Mouse (Mus musculus): ENCODE measurements around the gene Rnf212b. TPM values are rescaled to one million over a fixed set of nuclear protein-coding genes. Genes with fewer than 3 reads are reported as not detected.
A peak's percentile ranks its signal among the peaks of the same experiment; 100 is the strongest.

The Rnf212b gene
- polyA plus RNA-seq, 1 experiment from 2014 or later, result not detected

DNA sequence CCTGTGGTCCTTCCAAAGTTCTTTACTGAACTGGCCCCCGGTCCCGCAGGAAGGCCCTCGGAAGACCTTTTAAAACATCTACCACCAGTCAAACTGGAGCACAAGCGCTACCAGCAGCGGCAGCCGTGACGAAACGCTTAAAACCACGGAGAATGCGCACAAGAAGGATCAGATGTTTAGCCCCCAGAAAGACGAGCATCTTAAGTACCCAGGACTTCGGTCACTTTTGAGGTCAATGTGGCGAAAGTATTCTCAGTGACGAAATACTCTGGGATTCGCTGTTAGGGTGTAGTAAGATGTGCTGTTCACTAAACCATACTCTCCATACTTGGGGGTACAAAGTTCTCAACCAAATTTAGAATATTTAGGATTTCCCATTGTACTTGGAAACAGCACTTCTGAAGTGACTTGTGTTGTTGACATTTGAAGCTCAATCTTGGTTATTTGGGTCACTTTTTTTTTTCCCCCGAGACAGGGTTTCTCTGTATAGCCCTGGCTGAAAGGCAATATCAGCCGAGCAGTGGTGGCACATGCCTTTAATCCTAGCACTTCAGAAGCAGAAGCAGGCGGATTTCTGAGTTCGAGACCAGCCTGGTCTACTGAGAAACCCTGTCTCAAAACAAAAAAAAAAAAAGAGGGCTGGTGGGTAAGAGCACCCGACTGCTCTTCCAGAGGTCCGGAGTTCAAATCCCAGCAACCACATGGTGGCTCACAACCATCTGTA is 50.5 kb downstream of the Rnf212b start:
- Histone ChIP-seq H3K36me3 (no peaks in the 10 kb centered on the region), H3K9ac (peak overlapping the region; percentile 96), H3K27me3 (no peaks in the 10 kb centered on the region), H3K9me3 (no peaks in the 10 kb centered on the region), H3K4me2 (peak overlapping the region; percentile 74), H3K27ac (peak overlapping the region; percentile 85), H3K4me1 (replicated peaks) (peaks cover 12% of the 10 kb centered on the region), H3K4me3 (peak overlapping the region; percentile 96)
- ATAC-seq (ENCODE audit: low FRiP score), result peak; percentile 37
- WGBS, result 17% methylated on average over 21 of the region's 21 CpGs

- H3K27ac ChIP-seq, result no peak overlapping the region
- H3K9ac ChIP-seq, result no peak overlapping the region
- H3K27me3 ChIP-seq, result no peaks in the 10 kb centered on the region
- H3K36me3 ChIP-seq, result no peaks in the 10 kb centered on the region
- H3K4me3 ChIP-seq, result no peak overlapping the region
- ATAC-seq (ENCODE audit: low FRiP score), result no peak
- no peak overlapping the region for H3K4me2 ChIP-seq
- H3K4me1 ChIP-seq (replicated peaks), result peaks cover 12% of the 10 kb centered on the region
- 84% methylated on average over 5 of the region's 5 CpGs for WGBS
- no peaks in the 10 kb centered on the region for H3K9me3 ChIP-seq
Measured at GRCm38 (mm10) chr14:54865626-54866025, 51.7 kb downstream of the Rnf212b start.

DNA sequence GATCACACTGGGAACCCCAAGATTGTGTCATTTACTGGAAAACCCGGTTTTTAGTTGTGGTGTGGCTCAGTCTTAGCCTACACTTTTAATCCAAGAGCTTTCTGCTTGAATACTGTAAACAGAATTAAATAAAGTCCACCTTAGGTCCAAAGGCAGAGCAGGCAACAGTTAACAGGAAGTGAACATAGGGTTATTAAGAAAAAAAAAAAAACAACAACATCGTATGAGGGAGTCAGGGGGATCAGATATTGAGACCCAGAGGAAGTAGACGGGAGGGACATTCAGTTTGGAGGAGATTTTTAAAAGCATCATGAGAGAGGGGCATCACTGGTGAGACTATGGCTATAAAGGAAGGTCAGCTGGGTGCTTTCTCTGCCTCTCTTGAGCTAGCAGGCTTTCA is 52.3 kb downstream of the Rnf212b start:
- Histone ChIP-seq H3K4me2 (no peak overlapping the region), H3K4me3 (no peak overlapping the region), H3K9ac (no peak overlapping the region), H3K27me3 (no peaks in the 10 kb centered on the region), H3K4me1 (replicated peaks) (peaks cover 12% of the 10 kb centered on the region), H3K36me3 (no peaks in the 10 kb centered on the region), H3K9me3 (no peaks in the 10 kb centered on the region), H3K27ac (no peak overlapping the region)
- 75% methylated on average over 3 of the region's 3 CpGs for WGBS
- no peak for ATAC-seq (ENCODE audit: low FRiP score)

GRCm38 (mm10) chr14:54866936-54867335 is 53.0 kb downstream of the Rnf212b start:
- no peak overlapping the region for H3K27ac ChIP-seq
- no peaks in the 10 kb centered on the region for H3K9me3 ChIP-seq
- H3K4me1 ChIP-seq (replicated peaks), result peaks cover 10% of the 10 kb centered on the region
- H3K36me3 ChIP-seq, result no peaks in the 10 kb centered on the region
- H3K4me2 ChIP-seq, result no peak overlapping the region
- H3K9ac ChIP-seq, result no peak overlapping the region
- WGBS, result 56% methylated on average over 5 of the region's 5 CpGs
- no peaks in the 10 kb centered on the region for H3K27me3 ChIP-seq
- ATAC-seq (ENCODE audit: low FRiP score), result no peak
- no peak overlapping the region for H3K4me3 ChIP-seq

DNA sequence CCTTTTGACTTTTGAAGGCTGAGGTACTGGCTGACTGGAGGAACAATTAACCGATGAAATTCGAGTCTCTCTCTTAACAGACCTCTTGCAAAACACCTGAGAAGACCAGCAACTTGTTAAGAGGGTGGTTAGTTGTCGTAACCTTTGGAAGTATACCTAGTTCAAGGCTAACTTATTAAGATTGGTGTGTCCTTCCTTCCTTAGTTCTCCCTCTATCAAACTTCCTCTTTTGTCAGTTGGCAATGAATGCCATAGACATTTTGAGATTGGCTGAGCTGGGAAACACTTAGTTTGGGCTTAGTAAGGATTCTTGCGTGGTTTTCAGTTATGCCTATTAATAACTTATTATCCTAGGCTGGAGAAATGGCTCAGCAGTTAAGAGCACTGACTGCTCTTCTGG is 54.1 kb downstream of the Rnf212b start:
- H3K27me3 ChIP-seq, result no peaks in the 10 kb centered on the region
- no peak overlapping the region for H3K4me3 ChIP-seq
- 91% methylated on average over 4 of the region's 4 CpGs for WGBS
- H3K4me1 ChIP-seq (replicated peaks), result peaks cover 4% of the 10 kb centered on the region
- H3K27ac ChIP-seq, result no peak overlapping the region
- H3K9me3 ChIP-seq, result no peaks in the 10 kb centered on the region
- no peak overlapping the region for H3K4me2 ChIP-seq
- H3K36me3 ChIP-seq, result no peaks in the 10 kb centered on the region
- no peak for ATAC-seq (ENCODE audit: low FRiP score)
- no peak overlapping the region for H3K9ac ChIP-seq

GRCm38 (mm10) chr14:54870861-54871260 is 56.9 kb downstream of the Rnf212b start, which contains the start of gene Homez:
Gene Homez, minus strand, starts transcription at chr14:54870961.
- Histone ChIP-seq H3K4me3 (no peak within 1 kb of the TSS), H3K9me3 (no peaks in the 10 kb centered on the region), H3K4me1 (replicated peaks) (peaks cover 7% of the 10 kb centered on the region), H3K9ac (no peak within 1 kb of the TSS), H3K36me3 (no peaks in the 10 kb centered on the region), H3K4me2 (no peak within 1 kb of the TSS), H3K27me3 (no peaks in the 10 kb centered on the region), H3K27ac (no peak within 1 kb of the TSS)
- 92% methylated on average over 5 of the region's 5 CpGs for WGBS
- ATAC-seq (ENCODE audit: low FRiP score), result no peak

DNA sequence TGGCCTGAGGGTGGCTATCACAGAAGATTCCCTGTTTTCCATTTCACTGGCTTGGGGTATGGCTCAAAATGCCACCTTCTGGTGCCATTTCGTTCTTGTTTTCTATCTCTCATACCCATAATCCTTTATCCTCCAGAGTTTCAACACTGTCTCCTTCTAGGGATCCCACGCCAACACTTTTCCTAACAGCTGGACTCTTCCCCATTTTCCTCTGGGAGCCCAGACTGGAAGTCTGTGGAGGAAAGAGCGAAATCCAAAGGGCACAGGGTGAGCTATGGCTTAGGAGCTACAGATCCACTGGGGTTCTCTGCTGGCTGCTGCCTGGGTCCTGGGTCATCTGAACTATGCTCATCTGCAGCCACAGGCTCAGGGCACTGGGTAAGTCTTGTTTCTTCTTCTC is 60.2 kb downstream of the Rnf212b start:
- WGBS, result 91% methylated on average over 3 of the region's 3 CpGs
- no peak overlapping the region for H3K9ac ChIP-seq
- H3K4me2 ChIP-seq, result no peak overlapping the region
- H3K27ac ChIP-seq, result no peak overlapping the region
- no peak overlapping the region for H3K4me3 ChIP-seq
- H3K27me3 ChIP-seq, result peaks cover 9% of the 10 kb centered on the region
- H3K9me3 ChIP-seq, result no peaks in the 10 kb centered on the region
- ATAC-seq (ENCODE audit: low FRiP score), result no peak
- H3K4me1 ChIP-seq (replicated peaks), result peaks cover 16% of the 10 kb centered on the region
- H3K36me3 ChIP-seq, result no peaks in the 10 kb centered on the region

GRCm38 (mm10) chr14:54875844-54876538 is 62.0 kb downstream of the Rnf212b start:
- H3K4me1 ChIP-seq (replicated peaks), result peaks cover 16% of the 10 kb centered on the region
- peaks cover 9% of the 10 kb centered on the region for H3K27me3 ChIP-seq
- WGBS, result 3% methylated on average over 36 of the region's 36 CpGs
- H3K4me2 ChIP-seq, result peak overlapping the region; percentile 98
- peak overlapping the region; percentile 73 for H3K4me3 ChIP-seq
- peak overlapping the region; percentile 95 for H3K27ac ChIP-seq
- no peaks in the 10 kb centered on the region for H3K36me3 ChIP-seq
- peak overlapping the region; percentile 89 for H3K9ac ChIP-seq
- no peaks in the 10 kb centered on the region for H3K9me3 ChIP-seq
- peak; percentile 60 for ATAC-seq (ENCODE audit: low FRiP score)

DNA sequence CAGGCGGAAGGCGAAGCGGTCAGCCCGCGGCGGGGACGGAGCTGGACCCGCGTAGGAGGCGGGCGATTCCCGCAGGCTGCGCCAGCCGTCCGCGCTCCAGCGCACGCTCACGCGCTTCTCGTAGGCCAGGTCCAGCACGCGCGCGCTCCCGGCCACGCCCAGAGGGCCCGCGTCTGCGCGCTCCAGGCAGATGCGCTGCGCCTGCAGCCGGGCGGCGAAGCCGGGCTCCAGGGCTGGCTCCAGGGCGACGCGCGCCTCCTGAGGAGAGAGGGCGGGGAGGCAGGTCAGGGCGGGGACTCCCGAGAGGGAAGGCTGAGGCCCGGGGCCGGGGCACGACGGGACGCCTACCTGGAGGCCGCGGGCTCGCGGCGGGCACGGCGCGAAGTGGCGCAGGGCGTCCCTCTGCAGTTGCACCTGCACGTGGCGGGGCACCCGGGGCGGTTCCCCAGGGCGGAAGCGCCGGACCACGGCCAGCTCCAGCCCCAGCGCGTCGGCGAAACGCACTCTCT is 62.7 kb downstream of the Rnf212b start:
- under 1% methylated on average over 51 of the region's 72 CpGs for whole genome bisulfite sequencing

GRCm38 (mm10) chr14:54877048-54877715 is 63.2 kb downstream of the Rnf212b start, which contains the start of gene Ppp1r3e:
Gene Ppp1r3e, minus strand, starts transcription at chr14:54877550.
- WGBS, result under 1% methylated on average over 56 of the region's 61 CpGs
- peak within 1 kb of the TSS; percentile 73 for H3K4me3 ChIP-seq
- H3K4me1 ChIP-seq (replicated peaks), result peaks cover 16% of the 10 kb centered on the region
- H3K9ac ChIP-seq, result peak within 1 kb of the TSS; percentile 89
- no peaks in the 10 kb centered on the region for H3K9me3 ChIP-seq
- ATAC-seq (ENCODE audit: low FRiP score), result no peak; the same call in none of the 2 replicates
- H3K4me2 ChIP-seq, result peak within 1 kb of the TSS; percentile 98
- peaks cover 9% of the 10 kb centered on the region for H3K27me3 ChIP-seq
- peak within 1 kb of the TSS; percentile 95 for H3K27ac ChIP-seq
- no peaks in the 10 kb centered on the region for H3K36me3 ChIP-seq

More for the DNA sequence above, 62.7 kb downstream of the Rnf212b start:
- H3K27ac ChIP-seq, result peak overlapping the region; percentile 95
- peak overlapping the region; percentile 73 for H3K4me3 ChIP-seq
- H3K4me2 ChIP-seq, result peak overlapping the region; percentile 98
- no peaks in the 10 kb centered on the region for H3K36me3 ChIP-seq
- peak overlapping the region; percentile 89 for H3K9ac ChIP-seq
- peaks cover 9% of the 10 kb centered on the region for H3K27me3 ChIP-seq
- peaks cover 16% of the 10 kb centered on the region for H3K4me1 ChIP-seq (replicated peaks)
- no peaks in the 10 kb centered on the region for H3K9me3 ChIP-seq
- ATAC-seq (ENCODE audit: low FRiP score), result peak; percentile 93

DNA sequence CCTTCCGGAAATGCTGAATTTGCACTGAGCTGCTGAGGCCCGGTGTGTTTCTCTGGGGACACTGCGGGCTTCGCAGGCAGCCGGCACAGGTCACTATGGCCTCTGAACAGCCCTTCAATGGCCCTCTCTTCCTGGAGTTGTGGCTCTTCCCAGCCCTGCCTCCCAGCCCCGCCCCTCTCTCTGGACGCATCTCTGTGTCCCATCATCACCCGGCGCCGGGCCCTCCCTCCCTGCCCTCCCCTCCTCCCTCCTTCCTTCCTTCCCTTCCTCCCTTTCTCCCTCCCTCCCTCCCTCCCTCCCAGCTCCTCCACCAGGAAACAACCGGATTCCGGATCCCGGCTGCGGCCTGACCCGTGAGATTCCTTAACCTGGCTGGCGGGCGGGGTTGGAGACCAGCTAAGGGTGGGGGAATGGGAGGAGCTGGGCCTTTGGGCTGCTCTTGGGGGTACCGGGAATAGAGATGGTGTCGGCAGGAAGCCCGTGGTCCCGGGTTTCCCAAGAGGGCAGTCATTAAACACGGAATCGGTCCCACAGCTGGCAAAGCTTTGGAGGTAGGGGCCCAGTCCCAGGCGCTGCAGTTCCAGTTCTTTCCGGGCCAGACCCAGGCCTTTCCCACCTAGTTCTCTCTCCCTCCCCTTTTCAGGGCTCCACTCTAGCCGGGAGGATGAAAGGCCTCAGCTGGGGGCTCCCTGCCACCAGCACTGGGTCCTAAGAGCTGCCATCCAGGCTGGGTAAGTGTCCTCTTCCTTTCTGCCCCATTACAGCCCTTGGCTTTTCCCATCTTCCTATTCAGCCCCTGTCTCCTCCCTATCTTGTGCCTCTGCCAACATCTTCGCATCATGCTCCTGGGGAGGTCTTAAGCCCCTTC is 69.4 kb downstream of the Rnf212b start, which contains the start of the genes Bcl2l2 and Gm20521:
Gene Bcl2l2 (plus strand): TSS at position 224 of the 868 bp plus-strand sequence.
Gene Gm20521 (plus strand): TSS at position 288 of the 868 bp plus-strand sequence.
- Histone ChIP-seq H3K9ac (peak within 1 kb of the TSS; percentile 89), H3K4me1 (replicated peaks) (peaks cover 33% of the 10 kb centered on the region), H3K27me3 (peaks cover 6% of the 10 kb centered on the region), H3K4me3 (peak within 1 kb of the TSS; percentile 72), H3K4me2 (peak within 1 kb of the TSS; percentile 81), H3K27ac (peak within 1 kb of the TSS; percentile 94), H3K36me3 (peaks cover 25% of the 10 kb centered on the region), H3K9me3 (no peaks in the 10 kb centered on the region)
- under 1% methylated on average over 27 of the region's 27 CpGs for WGBS
- peak; percentile 90 for ATAC-seq (ENCODE audit: low FRiP score)
